Mouse (Mus musculus) kidney, postnatal 36 days (tissue): Measurements from ENCODE around the gene Primpol.

ENCODE experiments used
- DNase-seq, 2 experiments: peaks; one replicate each; pipeline ENCODE4 v3.0.0; 2021 to 2022; ENCODE audit warnings: mixed read lengths in 2 of 2

The Primpol gene

GRCm38 (mm10) chr8:46559428-46559827 is 57.6 kb downstream of the Primpol start:
- DNase-seq = peak in 1 of 2 experiments; percentile 64

- DNase-seq = peak in 1 of 2 experiments; percentile 54
Measured at GRCm38 (mm10) chr8:46552441-46552765, 64.6 kb downstream of the Primpol start.

- peak; percentile 99 to 100 for DNase-seq
Measured at GRCm38 (mm10) chr8:46551615-46552440, 65.2 kb downstream of the Primpol start, which contains the start of gene Cenpu. Gene Cenpu (plus strand): TSS chr8:46552028.

- no peak for DNase-seq
Measured at GRCm38 (mm10) chr8:46551029-46551428, 66.0 kb downstream of the Primpol start.

- no peak for DNase-seq
Measured at GRCm38 (mm10) chr8:46550058-46550457, 67.0 kb downstream of the Primpol start.

GRCm38 (mm10) chr8:46547245-46547644 is 69.8 kb downstream of the Primpol start:
- peak; percentile 63 to 73 for DNase-seq

GRCm38 (mm10) chr8:46546431-46547176 is 70.4 kb downstream of the Primpol start:
- DNase-seq = peak; percentile 91 to 92

GRCm38 (mm10) chr8:46545854-46546253 is 71.2 kb downstream of the Primpol start:
- no peak for DNase-seq

- no peak for DNase-seq
Measured at GRCm38 (mm10) chr8:46543662-46544061, 73.3 kb downstream of the Primpol start.

- DNase-seq = no peak
Measured at GRCm38 (mm10) chr8:46543191-46543590, 73.8 kb downstream of the Primpol start.

GRCm38 (mm10) chr8:46539701-46540100 is 77.3 kb downstream of the Primpol start:
- DNase-seq = peak in 1 of 2 experiments; percentile 58

- no peak for DNase-seq
Measured at GRCm38 (mm10) chr8:46533926-46534325, 83.1 kb downstream of the Primpol start.

- no peak for DNase-seq
Measured at GRCm38 (mm10) chr8:46530541-46530940, 86.5 kb downstream of the Primpol start.

GRCm38 (mm10) chr8:46529508-46529907 is 87.5 kb downstream of the Primpol start:
- peak in 1 of 2 experiments; percentile 54 for DNase-seq

GRCm38 (mm10) chr8:46526821-46527220 is 90.2 kb downstream of the Primpol start:
- DNase-seq = peak; percentile 36 to 68

GRCm38 (mm10) chr8:46526098-46526497 is 90.9 kb downstream of the Primpol start:
- DNase-seq = peak; percentile 49 to 70
